Mouse (Mus musculus) urinary bladder, postnatal 36 days (tissue): ENCODE results near the gene Spns3.

Experiments
- DNase-seq, 2 experiments: peaks; one replicate each; pipeline ENCODE4 v3.0.0; 2022; ENCODE audit warnings: low spot score in 2 of 2, mixed read lengths in 1 of 2

Gene Spns3

DNA sequence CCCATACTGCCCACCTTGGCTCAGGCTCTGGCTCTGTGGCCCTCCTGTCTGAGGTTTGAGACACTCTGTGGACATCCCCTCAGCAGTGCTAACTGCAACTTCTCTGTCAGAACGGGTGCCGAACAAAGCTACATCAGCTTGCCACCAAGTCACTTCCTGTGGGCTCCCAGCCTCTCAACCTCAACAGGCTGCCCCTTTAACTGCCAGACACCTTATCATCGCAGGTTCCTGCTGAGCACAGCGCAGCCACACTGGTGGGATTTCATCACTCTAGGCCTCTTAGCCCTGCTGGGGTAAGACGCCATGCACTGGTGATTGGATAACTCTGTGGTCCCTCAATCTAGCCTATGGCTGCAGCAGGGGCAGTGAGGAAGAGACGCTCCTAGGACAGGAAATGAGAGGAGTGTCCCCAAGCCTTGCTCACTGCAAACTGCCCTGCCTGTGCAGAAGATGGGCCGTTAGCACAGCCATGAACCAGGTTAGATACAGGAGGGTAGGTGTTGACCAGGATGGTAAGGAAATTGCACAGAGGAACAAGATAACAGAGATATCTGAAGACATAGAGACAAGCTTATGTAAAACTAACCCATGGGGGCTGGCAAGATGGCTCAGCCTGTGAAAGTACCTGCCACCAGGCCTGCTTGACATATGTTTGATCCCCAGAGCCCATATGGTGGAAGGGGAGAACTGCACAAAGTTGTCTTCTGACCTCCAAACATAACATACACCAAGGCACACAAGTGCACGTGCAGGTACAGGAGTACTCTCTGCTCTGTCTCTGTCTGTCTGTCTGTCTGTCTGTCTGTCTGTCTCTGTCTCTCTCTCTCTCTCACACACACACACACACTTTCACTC, at the start of gene Spns3:
Gene Spns3 (minus strand): TSS at position 373 of the 855 bp plus-strand sequence.
- no peak for DNase-seq

DNA sequence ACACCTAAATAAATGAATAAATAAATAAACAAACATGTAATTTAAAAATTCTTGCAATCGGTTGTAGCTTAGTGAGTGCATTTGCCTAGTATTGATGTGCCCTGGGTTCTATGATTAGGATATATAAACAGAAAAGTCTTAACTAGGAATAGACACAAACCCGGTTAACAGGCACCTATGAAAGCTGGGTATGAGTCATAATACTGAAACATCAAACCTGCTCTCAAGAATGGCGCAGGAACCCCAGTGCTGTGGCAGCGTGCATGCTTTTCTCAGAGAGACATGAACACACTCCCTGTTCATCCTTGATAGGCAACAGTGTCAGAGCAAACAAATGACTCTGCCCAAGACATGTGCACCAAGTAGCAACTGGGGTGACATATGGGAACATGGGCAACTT, 47.5 kb upstream of the Spns3 start:
- no peak for DNase-seq

DNA sequence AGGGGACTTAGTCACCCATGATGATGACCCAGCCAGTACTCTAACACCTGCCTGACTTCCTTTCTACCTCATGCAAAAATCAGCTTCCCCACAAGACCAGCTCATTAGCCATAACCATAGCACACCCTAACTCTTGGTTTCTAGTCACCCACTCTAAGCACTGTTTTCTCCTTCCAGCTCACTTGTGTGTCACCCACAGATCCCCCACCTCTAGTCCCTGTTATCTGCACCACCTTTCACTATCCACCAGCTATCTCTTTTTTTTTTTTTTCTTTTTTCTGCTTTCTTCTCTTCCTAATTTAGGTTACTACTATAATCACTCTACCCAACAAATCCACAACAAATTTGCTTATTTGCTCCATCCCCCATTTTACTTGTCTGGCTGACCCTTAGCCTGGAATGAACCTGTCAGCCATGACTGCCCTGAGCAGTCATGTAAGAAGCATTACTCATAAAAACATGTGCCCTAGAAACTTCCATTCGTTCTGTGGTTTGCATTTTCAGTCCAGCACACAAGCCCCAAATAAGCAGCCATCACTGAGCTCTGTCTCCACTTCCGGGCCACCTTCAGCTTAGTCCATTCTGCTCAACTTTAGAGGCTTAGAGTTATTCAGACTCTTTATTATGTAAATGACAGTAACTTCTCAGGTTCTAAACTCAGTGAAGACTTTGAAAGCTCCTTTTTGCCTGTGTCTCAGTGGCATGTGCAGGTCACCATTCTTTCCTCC, 44.9 kb upstream of the Spns3 start:
- DNase-seq = no peak

DNA sequence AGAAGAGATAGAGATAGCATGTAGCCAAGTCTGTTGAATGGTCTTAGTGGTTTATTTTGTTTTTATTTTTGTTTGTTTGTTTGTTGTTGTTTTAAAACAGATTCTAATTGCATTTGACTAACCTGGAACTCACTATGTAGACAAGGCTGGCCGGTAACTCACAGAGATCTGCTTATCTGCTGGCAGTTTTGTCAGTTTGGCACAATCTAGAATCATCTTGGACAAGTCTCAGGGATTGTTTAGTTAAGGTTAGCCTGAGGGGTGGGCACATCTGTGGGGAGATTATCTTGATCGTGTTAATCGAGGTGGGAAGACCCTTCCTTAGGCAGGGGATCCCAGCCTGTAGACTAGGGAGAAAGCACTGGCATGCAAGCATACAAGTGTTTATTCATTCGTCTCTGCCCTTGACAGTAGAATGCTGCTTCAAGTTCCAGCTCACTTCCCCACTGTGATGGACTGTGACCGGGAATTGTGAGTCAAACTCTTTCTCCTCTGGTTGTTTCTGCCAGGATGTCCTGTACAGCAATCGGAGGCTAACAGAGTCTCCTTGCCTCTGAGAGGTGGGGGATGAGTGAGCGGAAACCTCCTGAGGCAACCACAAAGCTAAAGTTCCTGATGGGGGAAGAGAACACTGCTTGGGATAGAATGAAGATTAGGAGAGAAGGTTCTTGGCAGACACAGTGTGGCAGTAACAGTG, 37.4 kb upstream of the Spns3 start:
- no peak for DNase-seq

DNA sequence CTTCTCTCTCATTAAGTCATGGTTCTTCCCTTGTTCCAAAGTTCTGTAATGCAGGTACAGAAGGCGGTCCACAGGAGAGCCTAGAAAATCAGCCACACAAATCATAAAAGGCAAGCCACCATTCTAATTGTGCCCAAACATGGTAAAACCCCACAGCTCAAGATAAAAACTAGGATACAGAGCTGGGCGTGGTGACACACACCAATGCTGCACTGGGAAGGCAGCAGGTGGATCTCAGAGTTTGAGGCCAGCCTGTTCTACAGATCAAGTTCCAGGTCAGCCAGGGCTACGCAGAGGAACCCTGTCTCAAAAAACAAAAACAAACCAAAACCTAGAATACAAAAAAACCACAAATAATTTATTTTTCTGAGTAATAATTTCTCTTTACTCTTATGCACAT, 36.3 kb upstream of the Spns3 start:
- DNase-seq = no peak

DNA sequence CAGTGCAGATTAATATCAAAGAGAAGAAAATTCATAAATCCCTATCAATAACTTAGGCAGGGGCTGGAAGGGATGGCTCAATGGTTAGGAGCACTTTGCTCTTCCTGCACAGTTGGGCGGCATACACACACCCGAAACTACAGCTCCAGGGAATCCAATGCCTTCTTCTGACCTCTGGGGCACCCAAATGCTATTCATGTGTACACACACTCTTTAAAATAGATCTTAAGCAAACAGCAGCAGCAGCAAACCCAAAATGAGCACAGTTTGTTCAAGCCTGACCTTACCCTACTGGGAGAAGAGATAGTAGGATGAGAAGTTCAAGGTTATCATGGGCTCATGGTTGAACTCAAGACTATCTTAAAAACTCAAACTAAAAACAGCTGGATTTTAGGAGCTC, 32.8 kb upstream of the Spns3 start:
- DNase-seq = no peak

DNA sequence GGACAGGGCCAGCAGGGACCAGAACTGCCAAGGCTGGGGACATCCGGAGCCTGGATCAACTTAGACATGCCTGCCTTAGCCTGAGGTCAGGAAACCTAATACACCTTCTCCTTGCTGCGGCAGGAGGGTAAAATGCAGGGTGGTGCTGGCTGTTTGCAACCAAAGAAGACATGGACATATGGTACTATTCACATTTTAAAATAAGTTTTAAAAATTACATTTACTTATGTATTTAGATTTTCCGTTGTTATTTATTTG, 32.1 kb upstream of the Spns3 start:
- no peak for DNase-seq

DNA sequence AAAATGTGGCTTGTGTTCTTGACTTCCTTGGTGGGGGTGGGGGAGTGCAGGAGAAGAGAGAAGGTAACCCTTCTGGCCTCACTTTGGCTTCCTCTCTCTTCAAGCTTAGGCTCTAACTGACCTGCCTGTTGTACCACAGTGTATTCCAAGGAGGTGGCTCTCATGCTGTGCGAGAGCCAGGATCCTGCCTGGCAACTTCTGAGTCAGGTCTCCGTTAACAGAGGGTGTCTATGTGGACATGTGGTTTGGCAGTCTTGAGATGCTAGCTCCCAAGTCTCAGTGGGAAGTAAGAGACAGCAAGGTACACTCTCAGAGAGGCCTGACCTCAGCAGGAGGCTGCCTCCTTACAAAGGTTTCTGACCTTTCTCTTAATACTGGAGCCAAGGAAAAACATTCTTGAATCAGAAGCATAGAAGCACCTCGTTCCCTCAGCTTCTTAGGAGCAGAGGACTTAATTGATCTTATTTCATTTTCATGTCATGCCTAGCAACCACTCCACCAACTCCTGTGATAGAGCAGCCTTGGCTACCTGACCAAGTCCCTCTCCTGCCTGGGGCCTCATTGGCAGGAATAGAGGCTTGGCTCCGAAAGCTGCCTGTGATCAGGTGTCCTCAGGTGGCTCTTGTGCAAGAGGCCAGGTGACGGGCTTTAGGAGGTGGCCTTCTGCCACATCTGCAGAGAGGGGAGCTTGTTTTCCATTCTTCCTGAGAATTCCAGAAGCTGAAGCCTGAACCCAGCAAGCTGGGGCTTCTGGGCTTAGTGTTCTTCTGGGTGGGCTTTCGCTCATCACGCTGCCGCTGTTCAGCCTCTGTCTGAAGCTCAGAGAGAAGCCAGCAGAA, 31.5 kb upstream of the Spns3 start:
- DNase-seq = peak in 1 of 2 experiments; percentile 21

DNA sequence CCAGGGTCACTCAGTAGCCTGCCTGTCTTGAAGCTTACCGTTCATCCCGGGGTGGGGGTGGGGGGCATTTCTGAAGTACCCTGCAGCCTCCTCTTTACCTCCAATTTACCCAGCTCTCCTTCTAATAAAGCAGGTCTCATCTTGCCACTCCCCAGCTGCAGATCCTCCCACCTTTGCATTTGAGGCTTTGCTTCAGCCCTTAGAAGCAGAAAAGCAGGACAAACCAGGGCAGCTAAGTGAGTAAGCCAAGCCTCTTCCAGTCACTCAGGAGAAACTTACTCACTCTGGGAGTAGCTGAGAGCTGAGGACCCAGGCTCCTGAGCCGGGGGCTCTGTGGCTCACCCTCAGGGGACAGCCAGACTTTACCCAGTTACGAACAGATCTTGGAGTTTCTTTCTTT, 28.2 kb upstream of the Spns3 start:
- peak; percentile 17 to 20 for DNase-seq

DNA sequence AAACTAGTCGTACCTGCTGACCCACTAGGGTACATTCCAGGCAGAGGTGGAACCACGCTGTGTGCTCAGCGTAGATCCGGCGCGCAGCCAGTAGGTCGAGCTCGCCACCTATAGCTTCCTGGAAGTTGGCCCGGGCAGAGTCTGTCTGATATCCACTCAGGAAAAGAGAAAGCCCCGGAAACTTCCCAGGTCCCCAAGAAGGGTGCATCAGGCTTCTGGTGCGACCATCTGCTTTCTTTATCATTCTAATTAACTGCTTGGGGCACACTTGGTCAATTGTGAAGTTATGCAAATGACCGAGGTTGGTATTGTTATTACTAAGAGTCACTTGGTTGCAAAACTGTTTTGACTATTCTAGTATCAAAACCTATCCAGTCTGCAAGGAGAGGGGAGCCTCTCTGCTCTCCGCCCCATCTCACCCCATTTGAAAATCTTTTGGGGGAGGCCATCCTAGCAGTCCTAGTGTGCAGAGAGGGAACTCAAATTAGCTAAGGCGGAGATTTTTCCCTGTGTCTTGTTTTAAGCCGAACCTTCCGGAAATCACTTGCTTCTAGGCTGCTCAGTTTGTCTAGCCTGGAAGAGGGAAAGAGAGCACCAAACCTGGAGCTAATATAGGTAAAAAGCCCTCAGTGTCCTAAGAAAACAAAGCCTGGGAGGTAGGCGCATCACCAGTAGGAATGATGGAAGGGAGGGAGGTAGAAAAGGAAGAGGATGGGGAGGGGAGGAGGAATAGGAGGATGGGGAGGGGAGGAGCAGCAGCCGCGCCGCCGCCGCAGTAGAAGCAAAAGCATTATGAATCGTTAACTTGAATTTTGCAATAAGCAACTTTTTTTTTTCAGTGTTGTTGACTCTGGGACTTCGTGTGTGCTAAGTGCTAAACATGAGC, 26.4 kb upstream of the Spns3 start:
- peak; percentile 36 to 37 for DNase-seq

DNA sequence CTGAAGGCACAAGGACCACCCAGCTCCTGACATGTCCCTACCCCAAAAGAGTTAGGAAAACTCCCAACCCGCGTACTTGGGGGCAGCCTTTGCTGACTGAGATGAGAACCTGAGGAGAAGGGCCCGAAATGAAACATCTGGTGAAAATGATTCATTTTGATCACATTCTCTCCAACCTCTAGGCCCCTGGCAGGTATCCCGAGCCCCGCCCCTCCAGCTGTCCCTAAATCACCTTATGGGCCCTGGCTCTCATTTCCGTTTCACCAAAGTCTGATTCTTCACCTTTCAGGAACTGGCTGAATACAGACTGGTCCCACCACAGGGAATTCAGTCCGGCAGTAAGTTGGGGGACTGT, 25.8 kb upstream of the Spns3 start:
- DNase-seq = no peak

DNA sequence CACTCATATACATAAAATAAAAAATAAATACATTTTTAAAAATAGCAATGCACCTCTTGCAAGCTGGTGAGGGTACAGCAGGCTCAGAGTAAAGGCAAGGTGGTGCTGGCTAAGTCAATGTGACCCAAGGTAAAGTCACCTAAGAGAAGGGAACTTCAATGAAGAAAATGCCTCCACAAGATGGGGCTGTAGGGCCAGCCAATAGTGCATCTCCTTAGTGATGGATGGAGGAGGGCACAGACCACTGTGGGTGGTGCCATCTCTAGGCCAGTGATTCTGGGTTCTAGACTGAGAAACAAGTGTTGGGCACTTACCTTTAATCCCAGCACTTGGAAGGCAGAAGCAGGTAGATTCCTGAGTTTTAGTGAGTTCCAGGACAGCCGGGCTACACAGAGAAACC, 23.5 kb upstream of the Spns3 start:
- peak; percentile 20 to 22 for DNase-seq

DNA sequence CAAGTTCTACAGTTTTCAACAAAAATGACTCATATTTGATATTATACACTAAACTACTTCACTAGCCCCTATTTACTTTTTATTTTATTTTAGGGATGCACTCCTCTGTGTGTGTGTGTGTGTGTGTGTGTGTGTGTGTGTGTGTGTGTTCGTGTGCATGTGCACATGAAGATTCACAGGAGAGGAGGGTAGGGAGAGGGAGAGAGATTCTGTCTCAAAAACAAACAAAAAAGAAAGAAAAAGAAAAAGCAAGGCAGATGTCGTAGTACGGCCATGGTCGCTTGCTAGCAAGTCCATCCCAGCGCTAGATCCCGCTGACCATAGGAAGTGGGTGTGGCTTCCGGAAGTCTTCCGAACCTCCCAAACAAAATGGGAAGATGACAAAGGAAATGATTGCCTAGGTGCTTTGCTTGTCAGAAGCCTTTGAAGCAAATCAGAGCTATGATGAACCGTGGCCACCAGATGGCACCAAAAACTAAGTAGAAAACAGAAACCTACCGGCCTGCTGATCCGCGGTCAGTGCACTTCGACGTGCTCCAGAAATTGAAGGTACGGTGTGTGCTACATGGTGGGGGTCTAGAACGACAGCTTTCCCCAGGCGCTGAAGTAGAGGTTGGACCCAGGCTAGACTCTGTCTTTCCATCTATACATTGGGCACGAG, 20.1 kb upstream of the Spns3 start:
- DNase-seq = peak; percentile 75 to 82

DNA sequence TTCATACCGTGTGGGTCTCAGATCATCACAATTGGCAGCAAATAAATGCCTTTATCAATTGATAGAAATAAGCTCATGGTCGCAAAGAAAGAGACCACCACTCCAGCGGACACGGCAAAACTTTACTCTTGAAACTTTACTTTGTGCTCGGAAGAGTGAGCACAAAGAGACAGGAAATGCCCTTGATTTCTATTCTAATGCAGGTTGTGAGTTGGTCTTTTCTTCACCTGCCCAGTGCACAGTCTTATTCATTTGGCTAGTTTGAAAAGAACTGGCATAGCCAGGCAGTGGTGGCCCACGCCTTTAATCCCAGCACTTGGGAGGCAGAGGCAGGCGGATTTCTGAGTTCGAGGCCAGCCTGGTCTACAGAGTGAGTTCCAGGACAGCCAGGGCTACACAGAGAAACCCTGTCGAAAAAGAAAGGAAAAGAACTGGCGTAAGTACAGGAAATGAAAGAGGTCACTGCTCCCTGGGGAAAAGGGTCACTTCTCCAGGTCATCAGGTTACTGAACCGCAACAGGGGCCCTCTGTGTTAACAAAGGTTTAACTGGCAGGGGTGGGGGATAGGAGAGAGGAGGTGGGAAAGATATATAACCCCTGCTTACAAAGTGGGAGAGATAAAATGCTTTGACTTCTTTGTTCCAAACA, 19.5 kb upstream of the Spns3 start:
- no peak for DNase-seq

DNA sequence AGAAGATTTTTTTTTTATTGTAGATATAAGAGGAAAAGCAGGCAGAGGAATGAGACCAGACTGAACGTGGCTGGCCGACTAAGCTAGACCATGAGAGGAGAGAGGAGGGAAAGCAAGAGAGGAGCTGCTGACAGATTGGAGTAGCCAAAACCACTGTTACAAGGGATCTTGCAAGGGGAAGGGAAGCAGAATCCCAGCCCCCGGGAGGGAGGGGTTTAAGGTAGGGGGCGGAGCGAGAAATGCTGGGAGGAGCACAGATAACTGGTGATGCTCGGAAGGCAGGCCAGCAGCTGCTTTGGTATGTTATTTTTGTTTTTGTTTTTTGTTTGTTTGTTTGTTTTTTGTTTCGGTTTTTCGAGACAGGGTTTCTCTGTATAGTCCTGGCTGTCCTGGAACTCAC, 18.7 kb upstream of the Spns3 start:
- no peak for DNase-seq

DNA sequence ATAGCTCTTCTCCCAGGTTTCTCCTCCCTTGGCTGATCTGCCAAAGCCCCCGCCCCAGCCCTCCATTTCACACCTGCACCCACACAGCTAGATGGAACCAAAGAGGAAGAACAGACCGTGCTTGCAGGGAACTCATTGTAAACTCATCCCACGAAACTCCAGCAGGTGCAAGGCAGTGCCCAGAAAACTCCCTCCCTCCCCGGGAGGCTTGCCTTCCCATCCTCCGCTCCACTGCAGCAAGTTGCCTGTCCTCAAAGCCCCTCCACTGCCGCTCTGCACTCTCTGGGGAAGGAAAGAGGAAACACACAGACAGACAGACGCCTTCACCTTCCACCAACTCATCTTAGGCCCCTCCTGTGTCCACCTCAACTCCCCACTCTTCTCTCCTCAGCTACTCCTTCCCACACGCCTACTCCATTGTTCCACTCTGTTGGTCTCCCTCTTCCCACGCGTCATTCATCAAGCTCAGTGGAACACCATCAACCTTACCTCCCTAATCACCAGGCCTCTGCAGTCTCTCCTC, 16.6 kb upstream of the Spns3 start:
- DNase-seq = no peak

DNA sequence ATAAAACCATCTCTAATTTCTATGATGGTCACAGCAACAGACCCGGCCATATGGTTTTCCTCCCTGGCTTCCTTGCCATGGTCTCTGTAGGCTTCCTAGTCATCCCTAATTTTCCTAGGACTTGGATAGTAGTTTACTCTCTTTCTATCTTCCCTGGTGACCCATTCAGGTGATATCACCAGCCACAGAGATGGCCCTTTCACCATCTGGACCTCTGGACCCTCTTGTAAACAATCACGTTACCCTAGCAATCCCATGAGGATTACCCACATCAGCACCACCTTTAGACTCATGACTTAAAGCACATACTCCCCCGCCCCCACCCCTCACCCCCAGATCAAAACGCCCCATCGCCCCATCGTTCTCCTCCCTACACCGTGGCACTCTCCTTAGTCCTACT, 16.0 kb upstream of the Spns3 start:
- no peak for DNase-seq

DNA sequence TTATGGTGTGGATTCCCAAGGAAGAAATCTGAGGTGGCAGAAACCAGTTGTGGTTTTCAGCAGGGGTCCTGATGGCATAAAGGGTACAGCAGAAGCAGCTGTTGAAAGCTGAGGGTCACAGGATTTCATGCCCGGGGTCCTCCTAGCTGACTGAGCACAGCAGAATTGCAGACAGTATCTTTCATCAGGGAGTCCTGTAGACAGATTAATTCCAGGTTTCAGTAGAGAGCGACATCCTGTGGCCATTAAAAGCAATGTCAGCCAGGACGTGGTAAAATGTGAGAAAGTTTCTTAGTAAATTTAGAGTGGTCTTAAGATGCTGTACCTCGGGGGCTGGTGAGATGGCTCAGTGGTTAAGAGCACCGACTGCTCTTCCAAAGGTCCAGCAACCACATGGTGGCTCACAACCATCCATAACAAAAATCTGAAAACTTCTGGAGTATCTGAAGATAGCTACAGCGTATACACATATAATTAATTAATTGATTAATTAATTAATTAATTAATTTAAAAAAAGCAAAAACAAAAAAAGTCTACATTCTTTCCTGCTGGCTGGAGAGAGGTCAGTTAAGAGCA, 14.0 kb upstream of the Spns3 start:
- DNase-seq = no peak

DNA sequence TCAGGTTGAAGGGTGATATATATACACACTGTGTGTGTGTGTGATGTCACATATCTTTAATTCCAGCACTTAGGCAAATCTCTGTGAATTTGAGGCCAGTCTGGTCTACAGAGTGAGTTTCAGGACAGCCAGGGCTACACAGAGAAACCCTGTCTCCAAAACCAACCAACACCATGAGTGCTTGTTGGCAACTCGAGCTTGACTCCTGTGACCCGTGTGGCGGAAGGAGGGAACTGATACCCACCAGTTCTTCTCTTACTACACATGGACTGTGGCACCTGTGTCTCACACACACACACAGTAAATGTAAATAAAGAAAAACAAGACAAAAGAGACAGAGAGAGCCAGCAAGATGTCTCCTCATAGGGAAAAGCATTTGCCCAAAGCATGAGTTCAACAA, 10.4 kb upstream of the Spns3 start:
- DNase-seq = no peak
